28 mouse cellular contexts compared by ENCODE assay signal in genomic region chr6:8189917-8190316, GRCm38 (mm10). TPM values are rescaled to one million over a fixed set of nuclear protein-coding genes. Genes with fewer than 3 reads are reported as not detected.
"Had no signal": no experiment of that assay in that cellular context is flagged by ENCODE, and none has a peak within 500 bp of the region (broad histone marks: within the 10 kb centered on the region; RNA-seq: fewer than 3 reads in every experiment).

No protein-coding gene starts in this region.

- H3K9me3 ChIP-seq: heart, embryonic 13.5 days; heart, embryonic 15.5 days; hindbrain, embryonic 13.5 days; hindbrain, embryonic 15.5 days; kidney, embryonic 15.5 days; limb, embryonic 13.5 days; limb, embryonic 15.5 days; liver, embryonic 12.5 days had no signal

- H3K9ac ChIP-seq: heart, embryonic 13.5 days; heart, embryonic 15.5 days; hindbrain, embryonic 13.5 days; hindbrain, embryonic 15.5 days; kidney, embryonic 15.5 days; limb, embryonic 13.5 days; limb, embryonic 15.5 days; liver, embryonic 12.5 days; liver, embryonic 14.5 days had no signal

- H3K4me1 ChIP-seq: heart, embryonic 13.5 days; heart, embryonic 15.5 days; hindbrain, embryonic 13.5 days; hindbrain, embryonic 15.5 days; kidney, embryonic 15.5 days; limb, embryonic 13.5 days; limb, embryonic 15.5 days; liver, embryonic 12.5 days had no signal

- H3K27me3 ChIP-seq: heart, embryonic 13.5 days; heart, embryonic 15.5 days; hindbrain, embryonic 13.5 days; hindbrain, embryonic 15.5 days; kidney, embryonic 15.5 days; limb, embryonic 13.5 days; limb, embryonic 15.5 days; liver, embryonic 12.5 days had no signal

- H3K36me3 ChIP-seq: heart, embryonic 13.5 days; heart, embryonic 15.5 days; hindbrain, embryonic 13.5 days; hindbrain, embryonic 15.5 days; kidney, embryonic 15.5 days; limb, embryonic 13.5 days; limb, embryonic 15.5 days; liver, embryonic 12.5 days had no signal

- H3K4me2 ChIP-seq: heart, embryonic 11.5 days; heart, embryonic 13.5 days; heart, embryonic 15.5 days; hindbrain, embryonic 13.5 days; hindbrain, embryonic 15.5 days; kidney, embryonic 15.5 days; limb, embryonic 13.5 days; limb, embryonic 15.5 days; liver, embryonic 12.5 days had no signal

- DNase-seq: gastrocnemius, postnatal 14 days; gastrocnemius, postnatal 36 days; heart, adult 11 months; heart, adult 2 months; heart, postnatal 14 days; heart, postnatal 36 days; kidney, adult 11 months; kidney, adult 2 months; kidney, adult 9 months; kidney, postnatal 14 days; kidney, postnatal 36 days; layer of hippocampus, adult 9-11 months; layer of hippocampus, postnatal 36 days; left cerebral cortex, postnatal 4 days had no signal

- H3K4me3 ChIP-seq: heart, adult 2 months; heart, embryonic 13.5 days; heart, embryonic 15.5 days; hindbrain, embryonic 13.5 days; hindbrain, embryonic 15.5 days; kidney, embryonic 15.5 days; limb, embryonic 13.5 days; limb, embryonic 15.5 days; liver, embryonic 12.5 days had no signal

- ATAC-seq: hindbrain, postnatal 0 days; intestine, embryonic 16.5 days; liver, embryonic 12.5 days had no signal

- H3K27ac ChIP-seq: heart, adult 2 months; heart, embryonic 13.5 days; heart, embryonic 15.5 days; hindbrain, embryonic 13.5 days; hindbrain, embryonic 15.5 days; hindbrain, postnatal 0 days; kidney, embryonic 15.5 days; kidney, postnatal 0 days; limb, embryonic 13.5 days; limb, embryonic 15.5 days; liver, embryonic 12.5 days; liver, embryonic 14.5 days had no signal

RNA-seq across cellular contexts. Expression of gene Col28a1, which starts 2.5 kb away (rescaled TPM):
- polyA plus RNA-seq: heart, embryonic 11.5 days; liver, adult 2 months had no signal
